Mouse (Mus musculus) monocyte, adult 2 months (primary cell): ENCODE results near the gene Snrpd3.
A peak's percentile ranks its signal among the peaks of the same experiment; 100 is the strongest.
"Not testable (repeated sequence)": the region's sequence is repeated elsewhere in the genome, so short reads cannot be mapped to it uniquely, and the experiment has no call there.

Source experiments
- DNase-seq, 2 experiments: peaks; one replicate each; pipeline ENCODE4 v3.0.0; 2022; ENCODE audit warnings: low spot score in 2 of 2, low read depth in 1 of 2

Snrpd3 gene

GRCm38 (mm10) chr10:75500345-75500744, 17.0 kb upstream of the Snrpd3 start:
- no peak for DNase-seq

DNA sequence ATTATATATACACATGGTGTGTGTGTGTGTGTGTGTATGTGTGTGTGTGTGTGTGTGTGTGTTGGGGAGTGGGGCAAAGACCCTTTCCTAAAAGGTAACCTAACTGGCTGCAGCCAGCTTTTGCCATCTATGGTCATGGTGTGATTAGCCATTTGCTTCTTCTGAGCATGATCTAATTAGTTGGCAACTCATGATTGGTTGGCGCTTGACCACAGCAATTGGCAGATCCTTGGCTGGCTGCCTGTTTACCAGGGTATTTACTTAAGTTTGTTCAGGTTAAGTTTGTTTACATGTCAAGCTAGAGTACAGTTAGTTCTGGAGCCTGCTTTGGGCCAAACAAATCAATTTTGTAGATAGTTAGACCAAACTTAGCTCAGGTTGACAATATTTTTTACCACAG, 15.7 kb upstream of the Snrpd3 start:
- no peak for DNase-seq

- DNase-seq, result no peak
These were observed 13.7 kb upstream of the Snrpd3 start for GRCm38 (mm10) chr10:75503692-75504091.

- DNase-seq, result peak in 1 of 2 experiments; percentile 24
These were observed 12.9 kb upstream of the Snrpd3 start for GRCm38 (mm10) chr10:75504234-75505129.

GRCm38 (mm10) chr10:75505130-75505495, 12.2 kb upstream of the Snrpd3 start:
- DNase-seq, result no peak

- DNase-seq, result not testable (repeated sequence)
These were observed 11.4 kb upstream of the Snrpd3 start for GRCm38 (mm10) chr10:75505928-75506327.

DNA sequence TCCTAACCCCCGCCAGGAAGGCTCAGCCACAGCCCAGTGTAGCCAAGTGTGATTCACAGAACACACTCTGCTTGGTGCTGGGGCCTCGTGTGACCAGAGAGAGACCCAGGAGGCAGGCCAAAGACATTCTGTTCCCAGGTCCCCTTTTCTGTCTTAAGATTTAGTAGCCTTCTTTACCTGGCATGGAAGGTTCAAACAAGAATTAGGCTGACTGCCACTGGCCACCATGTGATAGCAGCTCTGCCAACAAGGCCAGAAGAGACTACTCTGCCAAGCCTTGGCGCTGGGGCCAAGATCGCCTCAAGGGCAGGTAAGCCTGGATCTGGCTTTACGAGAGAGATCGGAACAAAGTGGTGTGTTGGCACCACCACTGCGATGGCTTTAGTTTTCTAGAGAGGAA, 6.9 kb upstream of the Snrpd3 start:
- no peak for DNase-seq

DNA sequence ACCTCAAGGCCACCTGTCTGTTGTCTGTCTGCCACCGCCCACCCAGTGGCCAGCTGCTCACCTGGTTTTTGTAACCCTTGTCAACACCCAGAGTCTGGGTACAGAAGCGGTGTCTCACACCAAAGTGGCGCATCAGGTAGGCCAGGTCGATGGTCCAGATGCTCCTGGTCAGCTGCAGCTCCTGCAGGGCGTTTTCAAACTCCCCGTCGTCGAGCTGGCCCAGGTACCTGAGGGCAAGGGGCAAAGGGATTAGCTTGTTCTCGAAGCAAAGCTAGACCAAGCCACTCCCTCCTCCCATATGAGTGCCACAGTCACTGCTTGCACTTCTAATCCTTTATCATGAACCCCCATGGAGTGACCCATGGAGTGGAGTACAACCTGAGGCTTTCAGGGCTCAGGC, 6.3 kb upstream of the Snrpd3 start:
- DNase-seq, result no peak

GRCm38 (mm10) chr10:75511897-75512296, 5.5 kb upstream of the Snrpd3 start:
- no peak for DNase-seq

GRCm38 (mm10) chr10:75512796-75513195, 4.6 kb upstream of the Snrpd3 start:
- DNase-seq, result no peak

- DNase-seq, result no peak
These were observed 3.9 kb upstream of the Snrpd3 start for GRCm38 (mm10) chr10:75513306-75514067.

- DNase-seq, result no peak
These were observed 3.0 kb upstream of the Snrpd3 start for GRCm38 (mm10) chr10:75514361-75514760.

GRCm38 (mm10) chr10:75515216-75516037, 1.9 kb upstream of the Snrpd3 start:
- DNase-seq, result no peak

DNA sequence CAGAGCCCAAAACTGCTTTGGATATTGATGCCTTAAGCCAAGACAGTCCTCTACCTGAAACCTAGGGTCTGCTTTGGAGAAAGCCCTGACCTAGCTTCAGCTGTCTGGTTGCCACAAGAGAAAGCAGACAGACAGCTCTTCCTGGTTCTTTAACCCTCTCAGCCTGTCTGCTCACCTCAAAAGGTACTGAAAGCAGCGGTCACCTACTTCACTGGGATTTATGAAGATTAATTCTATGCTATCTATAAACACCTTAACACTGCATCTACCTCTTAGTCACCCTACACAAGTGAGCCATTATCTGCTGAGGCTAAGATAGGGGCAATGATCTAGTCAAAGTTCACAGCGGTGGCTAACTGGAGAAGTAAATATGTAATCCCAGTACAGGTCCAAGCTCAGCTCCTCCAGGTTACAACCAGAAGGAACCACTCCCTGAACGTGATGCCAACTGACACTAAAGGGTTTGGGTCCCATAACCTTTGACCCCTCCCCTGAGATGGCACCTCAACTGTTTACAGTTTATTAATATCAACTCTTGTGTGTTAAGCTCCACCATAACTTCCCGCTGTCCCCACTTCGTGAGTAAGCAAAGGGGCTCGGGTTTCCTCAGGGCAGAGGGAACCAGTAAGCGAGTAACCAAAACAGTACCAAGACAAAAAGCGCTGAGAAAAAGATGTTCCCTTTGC, 1.2 kb upstream of the Snrpd3 start:
- DNase-seq, result no peak

GRCm38 (mm10) chr10:75516724-75517072, 653 bp upstream of the Snrpd3 start:
- no peak for DNase-seq

GRCm38 (mm10) chr10:75517758-75518143, 400 bp downstream of the Snrpd3 start, which contains the start of gene Gucd1:
Gene Gucd1, minus strand, starts transcription at chr10:75517972.
- DNase-seq, result peak; percentile 95 to 98

- no peak for DNase-seq
These were observed 3.2 kb downstream of the Snrpd3 start for GRCm38 (mm10) chr10:75520581-75520980.

- DNase-seq, result no peak
These were observed 4.3 kb downstream of the Snrpd3 start for GRCm38 (mm10) chr10:75521643-75522042.

DNA sequence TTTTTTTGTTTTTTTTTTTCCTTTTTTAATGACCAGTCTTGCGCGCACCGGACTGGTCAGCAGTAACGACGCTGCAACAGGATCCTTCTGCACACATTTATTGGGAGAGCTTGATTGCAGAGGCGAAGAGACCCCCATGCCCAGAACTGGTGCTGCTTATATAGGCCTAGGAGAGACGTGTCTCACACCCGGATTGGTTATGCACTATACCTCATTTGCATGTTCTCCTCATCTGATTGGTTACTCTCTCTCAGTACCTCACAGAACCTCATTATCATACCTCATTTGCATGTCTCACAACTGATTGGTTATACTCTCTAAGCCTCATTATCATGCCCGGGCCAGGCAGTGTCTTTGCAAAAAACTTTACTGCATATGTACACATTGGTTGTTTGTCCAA, 8.1 kb downstream of the Snrpd3 start:
- not testable (repeated sequence) for DNase-seq

DNA sequence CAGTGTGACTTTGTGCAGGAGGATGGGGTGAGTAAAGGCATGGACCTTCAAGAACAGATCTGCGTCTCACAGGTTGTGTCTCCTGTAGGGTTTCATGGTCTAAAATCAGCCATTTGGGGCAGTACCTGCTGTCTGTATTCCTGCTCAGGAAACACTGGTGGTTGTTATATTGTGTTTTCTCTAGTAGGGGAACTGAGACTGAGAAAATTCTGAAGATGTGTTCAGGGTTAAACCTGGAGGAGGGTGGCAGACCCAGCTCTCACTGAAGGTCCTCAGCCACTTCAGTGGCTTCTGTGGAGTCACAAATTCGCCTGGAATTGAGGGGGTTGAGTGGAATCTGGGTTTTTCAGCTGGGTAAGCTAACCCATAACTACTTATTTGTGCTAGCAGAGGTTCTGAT, 13.0 kb downstream of the Snrpd3 start:
- DNase-seq, result no peak

GRCm38 (mm10) chr10:75531532-75532090, 14.3 kb downstream of the Snrpd3 start:
- no peak for DNase-seq
